Mouse (Mus musculus): ENCODE measurements around the gene Pcyt2.
A peak's percentile ranks its signal among the peaks of the same experiment; 100 is the strongest.

DNA sequence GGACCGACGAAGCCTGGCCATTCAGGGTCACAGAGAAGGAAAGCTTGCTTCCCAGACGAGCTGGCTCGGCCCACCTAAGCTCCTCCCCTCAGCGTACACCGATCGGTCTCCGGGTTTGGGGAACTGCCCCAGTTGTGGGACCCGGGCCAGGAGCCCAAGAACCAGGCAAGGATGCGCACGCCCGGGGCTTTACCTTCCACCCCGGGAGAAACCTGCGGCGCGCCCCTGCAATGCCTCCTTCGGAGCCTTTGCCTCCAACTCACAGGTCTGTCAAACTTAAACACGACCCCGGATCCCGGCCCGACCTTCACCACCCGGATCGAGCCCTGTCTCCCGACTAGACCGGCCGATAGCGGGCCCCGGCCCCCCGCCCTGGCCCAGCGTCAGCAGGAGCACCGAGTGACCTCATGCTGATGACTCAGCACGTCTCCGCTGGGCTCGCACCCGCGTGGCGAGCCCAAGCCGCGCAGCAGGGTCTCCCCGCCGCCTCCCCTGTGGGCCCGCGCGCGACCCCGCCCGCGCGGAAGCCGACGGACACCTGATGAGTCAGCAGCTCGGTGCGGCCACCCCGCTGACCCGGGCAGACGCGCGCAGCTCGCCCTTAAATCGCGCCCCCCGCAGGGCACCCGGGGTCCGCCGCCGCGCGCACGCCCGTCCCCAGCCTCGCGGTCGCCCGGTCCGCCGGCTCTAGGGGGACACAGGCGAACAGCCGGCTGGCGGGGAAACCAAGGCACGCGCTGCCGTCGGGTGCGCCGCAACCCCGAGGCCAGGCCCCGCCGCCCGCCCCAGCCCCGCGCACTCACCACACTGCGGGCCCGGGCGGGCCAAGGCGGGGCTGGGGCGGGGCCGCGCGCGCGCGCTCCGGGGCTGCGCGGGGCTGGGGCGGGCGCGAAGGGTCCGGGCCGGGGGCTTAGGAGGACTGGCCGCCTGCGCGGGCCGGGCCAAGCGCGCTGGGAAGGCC is 15.1 kb upstream of the Pcyt2 start:
- 0 out of 2 replicates have a peak, but pooled peaks have one; percentile 22 for TF ChIP-seq POLR2A (IDR thresholded peaks at IDR 0.05; ENCODE audit: borderline replicate concordance, extremely low read depth, low read depth, low read length)
- no peak for TF ChIP-seq CTCF (IDR thresholded peaks at IDR 0.05; ENCODE audit: insufficient read depth, low read length)
